Mouse (Mus musculus) small intestine, adult 2 months (tissue): ENCODE results near the gene Slc36a2. TPM values are rescaled to one million over a fixed set of nuclear protein-coding genes. Genes with fewer than 3 reads are reported as not detected.

Source experiments
- H3K27ac ChIP-seq: fragments of 200-500 bp; 2 replicates; pipeline ENCODE4 v1.5.1; 2012; ENCODE audit warnings: low read depth, low read length, control low read depth, inconsistent platforms; ENCODE audit not compliant: insufficient read depth
- H3K27me3 ChIP-seq: fragments of 200-500 bp; 2 replicates; pipeline ENCODE4 v1.6.1; 2012; ENCODE audit warnings: mild to moderate bottlenecking, moderate library complexity, low read length, inconsistent platforms; ENCODE audit not compliant: control insufficient read depth, insufficient read depth
- H3K36me3 ChIP-seq: fragments of 200-500 bp; 2 replicates; pipeline ENCODE4 v1.6.1; 2012; ENCODE audit warnings: mild to moderate bottlenecking, low read length, control low read depth, inconsistent platforms; ENCODE audit not compliant: control insufficient read depth, insufficient read depth
- H3K4me1 ChIP-seq: fragments of 200-500 bp; 2 replicates; pipeline ENCODE4 v1.6.1; 2012; ENCODE audit warnings: low read length, inconsistent platforms, mixed read lengths; ENCODE audit not compliant: control insufficient read depth, insufficient read depth, insufficient read length
- H3K4me3 ChIP-seq: fragments of 200-500 bp; 2 replicates; pipeline ENCODE4 v1.5.1; 2012; ENCODE audit warnings: low read depth, mild to moderate bottlenecking, control low read depth, inconsistent platforms, low read length, moderate library complexity
- CTCF ChIP-seq: fragments of 200-500 bp; IDR thresholded peaks from 2 replicates; pipeline ENCODE4 v1.5.1; 2012; ENCODE audit warnings: low read depth, mild to moderate bottlenecking, control low read depth, inconsistent platforms, low read length, moderate library complexity, mixed read lengths; ENCODE audit not compliant: insufficient replicate concordance, insufficient read length; ENCODE audit errors: extremely low read depth
- POLR2A ChIP-seq: fragments of 200-500 bp; IDR thresholded peaks from 2 replicates; pipeline ENCODE4 v1.6.1; 2012; ENCODE audit warnings: low read depth, mild to moderate bottlenecking, control low read depth, inconsistent platforms, low read length, moderate library complexity
- WGBS: fragments of 180-500 bp; shearing (Covaris S2); methylation state at CpG from one replicate; pipeline ENCODE4 v1.1.7; 2018; 5-methylcytosine and 5-hydroxymethylcytosine counted together
- polyA plus RNA-seq: library from polyadenylated mRNA; depleted of rRNA; stranded (reverse); fragments of >200 nt; gene quantifications from 2 replicates; pipeline ENCODE4 v1.2.3, GENCODE M21; 2012

Slc36a2 gene
- polyA plus RNA-seq, 1 experiment: 0.90 TPM

GRCm38 (mm10) chr11:55134871-55135270 is 50.0 kb downstream of the Slc36a2 start:
- Histone ChIP-seq H3K27ac (no peak overlapping the region), H3K4me3 (no peak overlapping the region), H3K27me3 (no peaks in the 10 kb centered on the region), H3K4me1 (no peaks in the 10 kb centered on the region), H3K36me3 (no peaks in the 10 kb centered on the region)
- 87% methylated on average over 5 of the region's 5 CpGs for WGBS
- TF ChIP-seq POLR2A: no peak
- no peak for TF ChIP-seq CTCF

GRCm38 (mm10) chr11:55134407-55134806 is 50.5 kb downstream of the Slc36a2 start:
- no peaks in the 10 kb centered on the region for H3K4me1 ChIP-seq
- TF ChIP-seq CTCF: no peak
- TF ChIP-seq POLR2A: no peak
- H3K36me3 ChIP-seq: no peaks in the 10 kb centered on the region
- H3K27ac ChIP-seq: no peak overlapping the region
- no peak overlapping the region for H3K4me3 ChIP-seq
- WGBS: 90% methylated on average over 1 of the region's 1 CpGs
- no peaks in the 10 kb centered on the region for H3K27me3 ChIP-seq

GRCm38 (mm10) chr11:55133204-55133603 is 51.7 kb downstream of the Slc36a2 start:
- no peaks in the 10 kb centered on the region for H3K27me3 ChIP-seq
- no peaks in the 10 kb centered on the region for H3K4me1 ChIP-seq
- no peaks in the 10 kb centered on the region for H3K36me3 ChIP-seq
- TF ChIP-seq CTCF (no peak), POLR2A (no peak)
- no peak overlapping the region for H3K4me3 ChIP-seq
- WGBS: 98% methylated on average over 1 of the region's 1 CpGs
- H3K27ac ChIP-seq: no peak overlapping the region

GRCm38 (mm10) chr11:55131946-55132345 is 52.9 kb downstream of the Slc36a2 start:
- Histone ChIP-seq H3K36me3 (no peaks in the 10 kb centered on the region), H3K4me1 (no peaks in the 10 kb centered on the region), H3K27ac (no peak overlapping the region), H3K4me3 (no peak overlapping the region), H3K27me3 (no peaks in the 10 kb centered on the region)
- TF ChIP-seq POLR2A (no peak), CTCF (no peak)
- WGBS: 63% methylated on average over 1 of the region's 1 CpGs

- H3K4me1 ChIP-seq: no peaks in the 10 kb centered on the region
- TF ChIP-seq CTCF (no peak), POLR2A (no peak)
- no peak overlapping the region; the same call in 1 of the 2 replicates for H3K27ac ChIP-seq
These were observed 53.7 kb downstream of the Slc36a2 start for GRCm38 (mm10) chr11:55131077-55131742.

GRCm38 (mm10) chr11:55128411-55128810 is 56.5 kb downstream of the Slc36a2 start:
- TF ChIP-seq POLR2A: no peak
- no peak for TF ChIP-seq CTCF
- 61% methylated on average over 3 of the region's 3 CpGs for whole genome bisulfite sequencing
- Histone ChIP-seq H3K27me3 (no peaks in the 10 kb centered on the region), H3K4me3 (no peak overlapping the region), H3K36me3 (no peaks in the 10 kb centered on the region), H3K4me1 (peaks cover 3% of the 10 kb centered on the region; the same call in 1 of the 2 replicates), H3K27ac (no peak overlapping the region)

More at GRCm38 (mm10) chr11:55131077-55131742, 53.7 kb downstream of the Slc36a2 start:
- H3K36me3 ChIP-seq: no peaks in the 10 kb centered on the region
- H3K4me3 ChIP-seq: no peak overlapping the region
- H3K27me3 ChIP-seq: no peaks in the 10 kb centered on the region
- WGBS: 71% methylated on average over 11 of the region's 11 CpGs

- 29% methylated on average over 6 of the region's 6 CpGs for WGBS
- Histone ChIP-seq H3K27me3 (no peaks in the 10 kb centered on the region), H3K4me1 (peaks cover 3% of the 10 kb centered on the region; the same call in 1 of the 2 replicates), H3K36me3 (no peaks in the 10 kb centered on the region), H3K4me3 (no peak overlapping the region), H3K27ac (no peak overlapping the region)
- TF ChIP-seq CTCF (no peak), POLR2A (no peak)
These were observed 56.9 kb downstream of the Slc36a2 start for GRCm38 (mm10) chr11:55127937-55128336.
